Mouse (Mus musculus) hindbrain, embryonic 11.5 days (tissue): ENCODE measurements at regions not wholly inside any gene's neighbourhood (a gene's known extent, or its start where the extent isn't known, plus 50 kb on each side); places are given as distances from the start of the nearest gene placed in this dataset.

Experiments
- ATAC-seq: fragments of 200-750 bp; cut with Nextera tagmentation; 2 replicates; pipeline ENCODE4 v1.8.0; 2017; ENCODE audit warnings: mild to moderate bottlenecking, moderate TSS enrichment, moderate library complexity; ENCODE audit not compliant: low FRiP score
- DNase-seq: peaks from one replicate; pipeline ENCODE4 v3.0.0-alpha.2; 2015; ENCODE audit warnings: low spot score
- H3K27ac ChIP-seq: fragments of 300-500 bp; sonication (generic); 2 replicates; pipeline ENCODE4 v1.5.1; 2014; ENCODE audit warnings: mild to moderate bottlenecking, low read depth, low read length
- H3K27me3 ChIP-seq: fragments of 300-500 bp; sonication (generic); 2 replicates; pipeline ENCODE4 v1.6.1; 2014; ENCODE audit warnings: mild to moderate bottlenecking, low read length, moderate library complexity, mixed read lengths; ENCODE audit not compliant: control insufficient read depth, insufficient read depth
- H3K36me3 ChIP-seq: fragments of 300-500 bp; sonication (generic); 2 replicates; pipeline ENCODE4 v1.6.1; 2014; ENCODE audit warnings: mild to moderate bottlenecking, low read length, moderate library complexity, mixed read lengths; ENCODE audit not compliant: control insufficient read depth, insufficient read depth
- H3K4me1 ChIP-seq: fragments of 300-500 bp; sonication (generic); replicated peaks from 2 replicates; pipeline ENCODE4 v1.6.1; 2014; ENCODE audit warnings: low read length, mixed read lengths; ENCODE audit not compliant: control insufficient read depth, insufficient read depth
- H3K4me2 ChIP-seq: fragments of 300-500 bp; sonication (generic); replicated peaks from 2 replicates; pipeline ENCODE4 v1.6.1; 2014; ENCODE audit warnings: mild to moderate bottlenecking, low read depth, low read length
- H3K4me3 ChIP-seq: fragments of 300-500 bp; sonication (generic); 2 replicates; pipeline ENCODE4 v1.5.1; 2014; ENCODE audit warnings: low read depth, low read length
- H3K9ac ChIP-seq: fragments of 300-500 bp; sonication (generic); 2 replicates; pipeline ENCODE4 v1.6.1; 2014; ENCODE audit warnings: low read depth, low read length
- H3K9me3 ChIP-seq: fragments of 300-500 bp; sonication (generic); 2 replicates; pipeline ENCODE4 v1.6.1; 2016; ENCODE audit warnings: low read length; ENCODE audit not compliant: control insufficient read depth
- WGBS: fragments of 180-500 bp; shearing (Covaris S2); extraction: QIAGEN DNeasy Blood & Tissue Kit; methylation state at CpG from one replicate; pipeline ENCODE4 v1.1.7; 2014; 5-methylcytosine and 5-hydroxymethylcytosine counted together

DNA sequence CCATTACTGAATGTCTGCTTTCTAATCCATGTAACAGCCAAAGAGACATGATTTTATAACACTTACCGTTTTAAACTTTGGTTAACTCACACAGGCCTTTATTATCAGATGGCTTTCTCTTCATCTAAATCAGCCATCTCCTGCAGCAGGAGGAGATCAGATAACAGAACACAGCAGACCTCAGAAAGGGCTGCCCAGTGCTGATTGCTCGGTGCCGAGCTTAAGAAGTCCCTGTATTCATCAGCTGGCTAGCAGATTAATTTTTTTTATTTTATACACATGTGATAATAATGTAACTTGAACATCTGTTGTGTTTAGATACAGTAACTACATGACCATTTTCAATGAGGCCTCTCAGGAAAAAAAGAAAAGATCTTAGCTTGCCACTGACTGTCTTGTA lies 155.9 kb upstream of the Lpp start:
- no peak for DNase-seq
- Histone ChIP-seq H3K4me2 (no peak overlapping the region), H3K4me3 (no peak overlapping the region), H3K9ac (no peak overlapping the region), H3K27me3 (no peaks in the 10 kb centered on the region), H3K9me3 (no peaks in the 10 kb centered on the region), H3K27ac (no peak overlapping the region), H3K4me1 (no peaks in the 10 kb centered on the region), H3K36me3 (no peaks in the 10 kb centered on the region)
- WGBS: 86% methylated on average over 3 of the region's 3 CpGs
- no peak for ATAC-seq

DNA sequence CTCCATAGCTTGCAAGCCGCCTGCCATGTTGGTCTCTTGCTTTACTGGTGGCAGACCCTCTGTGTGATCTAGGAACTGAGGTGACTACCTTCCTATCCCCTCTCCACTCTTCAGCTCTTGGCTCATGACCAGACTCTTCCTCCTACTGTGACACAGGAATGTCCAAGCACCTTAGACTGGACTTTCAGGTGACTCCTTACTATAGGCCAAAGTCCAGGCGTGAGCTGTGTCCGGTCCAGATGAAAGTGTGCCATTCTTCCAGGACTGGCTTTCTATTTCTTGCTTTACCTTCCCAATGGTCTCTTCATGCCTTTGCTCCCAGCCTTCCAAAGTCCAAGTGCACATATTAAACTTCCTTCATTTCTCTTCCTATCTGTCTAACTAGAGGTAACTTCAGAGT lies 156.3 kb upstream of the Lpp start:
- H3K4me2 ChIP-seq: no peak overlapping the region
- no peak overlapping the region for H3K4me3 ChIP-seq
- H3K4me1 ChIP-seq: no peaks in the 10 kb centered on the region
- WGBS: 91% methylated on average over 3 of the region's 3 CpGs
- no peak for DNase-seq
- H3K36me3 ChIP-seq: no peaks in the 10 kb centered on the region
- no peak overlapping the region for H3K9ac ChIP-seq
- no peak for ATAC-seq
- no peaks in the 10 kb centered on the region for H3K27me3 ChIP-seq
- no peaks in the 10 kb centered on the region for H3K9me3 ChIP-seq
- no peak overlapping the region for H3K27ac ChIP-seq

DNA sequence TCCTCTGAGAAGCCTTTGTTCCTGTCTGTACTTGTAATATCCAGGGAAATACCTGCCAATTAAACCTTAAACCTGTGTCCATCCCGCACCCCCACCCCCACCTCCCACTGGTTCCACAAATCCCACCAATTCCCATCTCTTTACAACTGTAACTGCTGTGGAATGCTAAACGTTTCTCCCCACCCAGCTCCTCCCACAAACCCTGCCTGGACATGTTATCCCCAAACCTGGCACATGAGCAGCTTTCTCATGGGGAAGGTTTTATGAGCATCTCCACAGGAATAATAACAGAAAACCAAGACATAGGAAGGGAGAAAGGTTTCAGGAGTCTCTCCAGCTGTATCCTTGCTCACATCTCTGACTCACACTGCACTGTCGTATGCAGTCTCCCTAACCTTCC lies 156.8 kb upstream of the Lpp start:
- Histone ChIP-seq H3K36me3 (no peaks in the 10 kb centered on the region), H3K4me3 (no peak overlapping the region), H3K27me3 (no peaks in the 10 kb centered on the region), H3K27ac (no peak overlapping the region), H3K4me2 (no peak overlapping the region), H3K9me3 (no peaks in the 10 kb centered on the region), H3K4me1 (no peaks in the 10 kb centered on the region), H3K9ac (no peak overlapping the region)
- DNase-seq: no peak
- no peak for ATAC-seq
- WGBS: 73% methylated on average over 3 of the region's 3 CpGs

GRCm38 (mm10) chr16:24234795-24235194 lies 158.5 kb upstream of the Lpp start:
- DNase-seq: no peak
- Histone ChIP-seq H3K36me3 (no peaks in the 10 kb centered on the region), H3K4me1 (no peaks in the 10 kb centered on the region), H3K4me2 (no peak overlapping the region), H3K27me3 (no peaks in the 10 kb centered on the region), H3K9me3 (no peaks in the 10 kb centered on the region), H3K4me3 (no peak overlapping the region), H3K9ac (no peak overlapping the region), H3K27ac (no peak overlapping the region)
- ATAC-seq: no peak
- 86% methylated on average over 11 of the region's 11 CpGs for WGBS

DNA sequence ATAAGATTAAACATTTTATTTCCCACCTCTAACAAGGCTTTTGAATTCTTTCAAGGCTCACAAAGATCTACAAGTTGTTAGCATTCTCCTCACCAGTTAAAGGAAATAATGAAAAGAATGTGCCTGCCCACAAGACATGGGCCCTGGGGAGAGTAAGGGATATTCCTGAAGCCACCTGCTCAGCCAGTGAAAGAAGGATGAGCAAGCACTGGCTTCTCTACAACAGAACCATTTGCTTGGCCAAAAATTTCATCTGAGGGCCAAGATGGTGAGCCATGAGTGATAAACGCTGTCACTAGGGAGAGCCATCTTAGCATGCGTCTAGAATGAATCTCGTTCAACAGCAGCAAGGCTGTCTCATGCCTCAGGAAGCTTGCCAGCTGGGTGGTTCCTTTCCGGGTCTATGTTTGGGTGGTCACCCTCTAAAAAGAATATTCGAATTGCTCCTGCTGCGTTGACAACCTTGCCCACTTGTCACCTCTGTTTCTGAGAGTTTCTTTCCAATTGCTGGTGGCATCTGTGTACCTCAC lies 161.2 kb upstream of the Lpp start:
- Histone ChIP-seq H3K4me2 (no peak overlapping the region), H3K4me1 (no peaks in the 10 kb centered on the region), H3K9me3 (no peaks in the 10 kb centered on the region), H3K36me3 (no peaks in the 10 kb centered on the region), H3K9ac (no peak overlapping the region), H3K4me3 (no peak overlapping the region), H3K27ac (no peak overlapping the region), H3K27me3 (no peaks in the 10 kb centered on the region)
- 93% methylated on average over 6 of the region's 6 CpGs for WGBS
- DNase-seq (no peak), ATAC-seq (no peak)

DNA sequence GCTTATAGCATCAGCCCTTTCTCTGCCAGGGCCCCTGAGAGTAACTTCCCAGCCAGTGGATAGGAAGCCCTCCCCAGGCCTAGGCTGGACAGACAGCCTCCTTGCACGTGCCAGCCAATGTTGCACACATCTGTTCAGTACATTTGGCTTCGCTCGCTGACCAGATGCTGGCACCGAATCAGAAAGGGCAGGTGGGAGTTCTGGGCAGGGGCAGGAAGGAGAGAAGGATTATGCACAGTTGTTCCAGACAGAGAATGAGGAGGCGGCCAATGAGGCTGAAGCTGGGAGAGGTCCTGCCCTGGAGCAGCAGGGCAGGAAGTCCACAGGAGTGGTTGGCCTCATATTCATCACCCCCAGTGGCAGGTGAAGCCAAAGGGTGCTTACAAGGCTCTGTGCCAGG lies 161.8 kb upstream of the Lpp start:
- no peak overlapping the region for H3K27ac ChIP-seq
- 72% methylated on average over 5 of the region's 5 CpGs for WGBS
- H3K4me3 ChIP-seq: no peak overlapping the region
- no peak overlapping the region for H3K4me2 ChIP-seq
- no peak for ATAC-seq
- DNase-seq: no peak
- no peaks in the 10 kb centered on the region for H3K4me1 ChIP-seq
- H3K9me3 ChIP-seq: no peaks in the 10 kb centered on the region
- H3K27me3 ChIP-seq: no peaks in the 10 kb centered on the region
- H3K9ac ChIP-seq: no peak overlapping the region
- no peaks in the 10 kb centered on the region for H3K36me3 ChIP-seq

DNA sequence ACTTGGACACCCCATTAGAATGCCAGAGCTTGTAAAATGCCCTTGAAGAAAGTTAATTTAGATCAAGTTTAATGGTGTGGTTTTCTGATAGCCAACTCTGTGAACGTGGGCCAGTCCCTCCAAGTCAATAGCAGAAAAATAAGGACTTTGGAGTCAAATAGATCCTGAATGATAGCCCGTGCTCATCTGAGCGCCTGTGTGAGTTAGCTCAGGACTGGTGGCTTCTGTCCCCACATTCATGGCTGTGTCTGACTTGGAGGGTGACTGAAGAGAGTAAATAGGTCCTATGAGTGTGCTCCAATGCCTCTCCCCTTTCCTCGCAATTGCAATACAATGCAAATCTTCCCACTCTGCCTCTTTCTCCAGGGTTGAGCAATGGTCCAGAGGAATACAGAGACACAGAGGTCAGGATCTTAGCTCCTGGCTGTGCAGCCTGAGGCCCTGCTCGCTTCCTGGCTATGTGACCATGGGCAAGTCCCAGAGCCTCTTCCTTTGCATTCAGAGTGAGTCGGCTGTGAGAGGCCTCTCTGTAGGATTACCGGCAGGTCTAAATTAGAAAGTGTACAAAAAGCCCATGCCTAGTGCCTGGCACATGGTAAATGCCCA lies 164.2 kb upstream of the Lpp start:
- DNase-seq (no peak), ATAC-seq (no peak)
- H3K27ac ChIP-seq: no peak overlapping the region
- H3K27me3 ChIP-seq: no peaks in the 10 kb centered on the region
- H3K36me3 ChIP-seq: no peaks in the 10 kb centered on the region
- no peaks in the 10 kb centered on the region for H3K9me3 ChIP-seq
- H3K4me1 ChIP-seq: no peaks in the 10 kb centered on the region
- H3K4me2 ChIP-seq: no peak overlapping the region
- no peak overlapping the region for H3K4me3 ChIP-seq
- 84% methylated on average over 7 of the region's 7 CpGs for WGBS
- H3K9ac ChIP-seq: no peak overlapping the region

GRCm38 (mm10) chr16:24225897-24226296 lies 167.4 kb upstream of the Lpp start:
- no peak overlapping the region for H3K9ac ChIP-seq
- no peaks in the 10 kb centered on the region for H3K9me3 ChIP-seq
- no peak for DNase-seq
- H3K4me2 ChIP-seq: no peak overlapping the region
- H3K27me3 ChIP-seq: no peaks in the 10 kb centered on the region
- ATAC-seq: no peak
- WGBS: 89% methylated on average over 4 of the region's 4 CpGs
- H3K4me1 ChIP-seq: no peaks in the 10 kb centered on the region
- no peak overlapping the region for H3K27ac ChIP-seq
- no peak overlapping the region for H3K4me3 ChIP-seq
- no peaks in the 10 kb centered on the region for H3K36me3 ChIP-seq

GRCm38 (mm10) chr16:24225090-24225489 lies 168.2 kb upstream of the Lpp start:
- no peaks in the 10 kb centered on the region for H3K36me3 ChIP-seq
- H3K27me3 ChIP-seq: no peaks in the 10 kb centered on the region
- no peak overlapping the region for H3K4me2 ChIP-seq
- H3K9me3 ChIP-seq: no peaks in the 10 kb centered on the region
- H3K27ac ChIP-seq: no peak overlapping the region
- DNase-seq (no peak), ATAC-seq (no peak)
- 81% methylated on average over 1 of the region's 1 CpGs for WGBS
- no peaks in the 10 kb centered on the region for H3K4me1 ChIP-seq
- no peak overlapping the region for H3K9ac ChIP-seq
- H3K4me3 ChIP-seq: no peak overlapping the region
